Mouse (Mus musculus): ENCODE results near the gene Hps3. TPM values are rescaled to one million over a fixed set of nuclear protein-coding genes. Genes with fewer than 3 reads are reported as not detected.

Gene Hps3
- polyA plus RNA-seq, 1 experiment: 17.4 TPM

DNA sequence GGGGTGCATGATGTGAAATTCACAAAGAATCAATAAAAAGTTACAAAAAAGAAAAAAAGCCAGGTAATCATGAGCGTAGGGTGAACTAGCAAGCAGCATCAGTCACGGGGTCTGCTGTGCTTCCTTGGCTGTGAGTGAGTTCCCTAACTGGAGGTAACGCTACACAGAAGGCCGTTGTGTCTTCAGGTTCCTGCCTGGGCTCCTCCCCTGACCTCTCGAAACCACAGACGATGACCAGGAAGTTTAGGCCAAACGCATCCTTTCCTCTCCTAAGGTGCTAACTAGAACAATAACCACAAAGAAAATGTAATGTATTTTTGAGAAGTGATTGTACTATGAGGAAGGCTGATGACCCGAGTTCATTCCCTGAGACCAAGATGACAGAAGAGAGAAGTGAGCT lies 30.7 kb downstream of the Hps3 start:
- Histone ChIP-seq H3K27ac (ENCODE audit: insufficient read depth, low read length) (no peak overlapping the region), H3K27me3 (ENCODE audit: control insufficient read depth, insufficient read depth, low read length) (no peaks in the 10 kb centered on the region), H3K4me1 (ENCODE audit: control insufficient read depth, insufficient read depth, low read length) (no peaks in the 10 kb centered on the region; the same call in 1 of the 2 replicates), H3K4me3 (replicated peaks; ENCODE audit: insufficient read depth, low read depth, low read length) (no peak overlapping the region)
- no peak for DNase-seq
- 94% methylated on average over 8 of the region's 8 CpGs for WGBS
- TF ChIP-seq POLR2A (IDR thresholded peaks at IDR 0.05; ENCODE audit: borderline replicate concordance, insufficient read depth, low read length): no peak
- no peak for TF ChIP-seq CTCF (IDR thresholded peaks at IDR 0.05; ENCODE audit: borderline replicate concordance, insufficient read depth, low read depth, low read length)

DNA sequence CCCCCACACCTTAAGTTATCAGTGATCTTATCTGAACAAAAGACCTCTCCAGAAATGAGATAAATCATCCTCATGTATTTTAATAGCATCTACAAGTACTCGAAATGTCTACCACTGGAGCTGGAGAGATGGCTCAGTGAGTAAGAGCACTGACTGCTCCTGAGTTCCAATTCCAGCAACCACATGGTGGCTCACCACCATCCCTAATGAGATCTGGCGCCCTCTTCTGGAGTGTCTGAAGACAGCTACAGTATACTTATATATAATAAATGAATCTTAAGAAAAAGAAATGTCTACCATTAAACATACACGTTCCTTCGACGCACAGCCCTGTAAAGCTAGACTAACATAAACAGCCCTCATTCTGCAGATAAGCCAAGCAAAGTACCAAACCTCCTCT lies 32.3 kb downstream of the Hps3 start:
- H3K27ac ChIP-seq (ENCODE audit: insufficient read depth, low read length): no peak overlapping the region
- no peak for DNase-seq
- TF ChIP-seq CTCF (IDR thresholded peaks at IDR 0.05; ENCODE audit: borderline replicate concordance, insufficient read depth, low read depth, low read length) (peak; percentile 10; the same call in 1 of the 2 replicates), POLR2A (IDR thresholded peaks at IDR 0.05; ENCODE audit: borderline replicate concordance, insufficient read depth, low read length) (no peak)
- H3K4me3 ChIP-seq (replicated peaks; ENCODE audit: insufficient read depth, low read depth, low read length): no peak overlapping the region
- no peaks in the 10 kb centered on the region for H3K27me3 ChIP-seq (ENCODE audit: control insufficient read depth, insufficient read depth, low read length)
- H3K4me1 ChIP-seq (ENCODE audit: control insufficient read depth, insufficient read depth, low read length): no peaks in the 10 kb centered on the region; the same call in 1 of the 2 replicates
- 82% methylated on average over 5 of the region's 5 CpGs for WGBS

DNA sequence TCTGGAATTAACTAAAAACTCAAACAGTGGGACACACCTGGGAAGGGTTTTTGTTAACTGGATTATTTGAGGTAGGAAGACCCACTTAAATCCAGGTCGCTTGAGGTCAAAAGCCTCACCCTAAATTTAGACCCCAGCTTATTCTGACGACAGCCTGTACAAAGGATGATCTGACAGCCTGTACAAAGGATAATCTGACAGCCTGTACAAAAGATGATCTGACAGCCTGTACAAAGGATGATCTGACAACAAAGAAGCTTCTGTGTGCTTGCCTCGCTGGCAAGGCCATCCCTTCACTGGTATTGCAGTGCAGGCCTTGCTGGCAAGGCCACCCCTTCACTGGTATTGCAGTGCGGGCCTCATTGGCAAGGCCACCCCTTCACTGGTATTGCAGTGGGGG lies 34.3 kb downstream of the Hps3 start:
- Histone ChIP-seq H3K27ac (ENCODE audit: insufficient read depth, low read length) (no peak overlapping the region), H3K4me1 (ENCODE audit: control insufficient read depth, insufficient read depth, low read length) (no peaks in the 10 kb centered on the region; the same call in 1 of the 2 replicates), H3K4me3 (replicated peaks; ENCODE audit: insufficient read depth, low read depth, low read length) (no peak overlapping the region), H3K27me3 (ENCODE audit: control insufficient read depth, insufficient read depth, low read length) (no peaks in the 10 kb centered on the region)
- TF ChIP-seq CTCF (IDR thresholded peaks at IDR 0.05; ENCODE audit: borderline replicate concordance, insufficient read depth, low read depth, low read length) (no peak), POLR2A (IDR thresholded peaks at IDR 0.05; ENCODE audit: borderline replicate concordance, insufficient read depth, low read length) (no peak)
- WGBS: 57% methylated on average over 4 of the region's 4 CpGs
- no peak for DNase-seq

DNA sequence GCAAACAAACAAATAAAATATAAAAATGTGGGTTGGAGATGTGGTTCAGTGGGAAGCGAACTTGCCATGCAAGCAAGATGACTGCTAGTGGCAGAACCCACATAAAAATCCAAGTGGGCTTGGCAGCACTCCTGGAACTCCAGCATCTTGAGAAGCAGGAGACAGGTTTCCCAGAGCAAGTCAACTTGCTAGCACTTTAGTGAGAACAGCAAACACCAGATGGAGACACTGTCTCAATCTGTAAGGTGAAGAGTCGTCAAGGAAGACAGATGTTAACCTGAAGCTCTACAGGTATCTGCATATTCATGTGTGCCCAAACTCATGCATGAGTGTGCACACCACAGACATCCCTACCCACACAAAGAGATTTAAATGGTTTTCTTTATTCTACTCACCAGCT lies 35.6 kb downstream of the Hps3 start:
- H3K4me3 ChIP-seq (replicated peaks; ENCODE audit: insufficient read depth, low read depth, low read length): no peak overlapping the region
- 85% methylated on average over 2 of the region's 2 CpGs for WGBS
- TF ChIP-seq POLR2A (IDR thresholded peaks at IDR 0.05; ENCODE audit: borderline replicate concordance, insufficient read depth, low read length) (no peak), CTCF (IDR thresholded peaks at IDR 0.05; ENCODE audit: borderline replicate concordance, insufficient read depth, low read depth, low read length) (no peak)
- no peak overlapping the region for H3K27ac ChIP-seq (ENCODE audit: insufficient read depth, low read length)
- DNase-seq: no peak
- H3K27me3 ChIP-seq (ENCODE audit: control insufficient read depth, insufficient read depth, low read length): no peaks in the 10 kb centered on the region
- H3K4me1 ChIP-seq (ENCODE audit: control insufficient read depth, insufficient read depth, low read length): no peaks in the 10 kb centered on the region

DNA sequence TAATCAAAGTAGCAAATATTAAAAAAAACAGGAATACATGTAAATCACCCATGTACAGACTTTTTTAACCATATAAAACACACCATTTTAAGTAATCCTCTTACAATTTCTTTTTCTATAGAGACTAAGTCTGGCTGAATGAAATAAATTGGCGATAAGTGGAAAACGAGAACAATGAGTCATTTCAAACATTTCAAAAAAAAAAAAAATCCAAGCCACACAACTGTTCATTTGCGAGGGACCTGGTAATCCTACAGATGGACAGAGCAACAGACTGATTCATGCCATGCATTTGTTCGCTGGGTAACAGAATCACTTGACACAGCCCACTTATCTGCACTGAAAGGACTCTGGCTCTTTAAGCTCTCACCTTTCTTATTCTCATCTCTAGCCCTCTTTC lies 42.7 kb downstream of the Hps3 start:
- Histone ChIP-seq H3K4me1 (ENCODE audit: control insufficient read depth, insufficient read depth, low read length) (no peaks in the 10 kb centered on the region), H3K27ac (ENCODE audit: insufficient read depth, low read length) (no peak overlapping the region), H3K4me3 (replicated peaks; ENCODE audit: insufficient read depth, low read depth, low read length) (no peak overlapping the region), H3K27me3 (ENCODE audit: control insufficient read depth, insufficient read depth, low read length) (no peaks in the 10 kb centered on the region)
- WGBS: 72% methylated on average over 4 of the region's 4 CpGs
- TF ChIP-seq CTCF (IDR thresholded peaks at IDR 0.05; ENCODE audit: borderline replicate concordance, insufficient read depth, low read depth, low read length) (no peak), POLR2A (IDR thresholded peaks at IDR 0.05; ENCODE audit: borderline replicate concordance, insufficient read depth, low read length) (no peak)
- DNase-seq: no peak

DNA sequence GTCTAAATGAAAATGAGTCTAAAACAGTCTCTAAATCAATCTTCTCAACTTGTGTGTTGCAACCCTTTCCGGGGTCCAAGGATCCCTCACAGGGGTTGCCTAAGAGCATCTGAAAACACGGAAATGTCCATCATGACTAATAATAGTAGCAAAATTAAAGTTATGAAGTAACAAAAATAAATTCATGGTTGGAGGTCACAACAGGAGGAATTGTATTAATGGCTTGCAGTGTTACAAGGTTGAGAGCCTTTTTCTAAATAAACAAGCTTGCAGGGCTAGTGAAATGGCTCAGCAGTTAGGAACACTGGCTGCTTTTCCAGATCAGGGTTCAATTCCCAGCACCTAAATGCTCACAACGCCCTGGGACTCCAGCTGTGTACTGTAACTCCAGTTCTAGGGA lies 45.1 kb downstream of the Hps3 start:
- no peaks in the 10 kb centered on the region for H3K4me1 ChIP-seq (ENCODE audit: control insufficient read depth, insufficient read depth, low read length)
- WGBS: 81% methylated on average over 3 of the region's 3 CpGs

DNA sequence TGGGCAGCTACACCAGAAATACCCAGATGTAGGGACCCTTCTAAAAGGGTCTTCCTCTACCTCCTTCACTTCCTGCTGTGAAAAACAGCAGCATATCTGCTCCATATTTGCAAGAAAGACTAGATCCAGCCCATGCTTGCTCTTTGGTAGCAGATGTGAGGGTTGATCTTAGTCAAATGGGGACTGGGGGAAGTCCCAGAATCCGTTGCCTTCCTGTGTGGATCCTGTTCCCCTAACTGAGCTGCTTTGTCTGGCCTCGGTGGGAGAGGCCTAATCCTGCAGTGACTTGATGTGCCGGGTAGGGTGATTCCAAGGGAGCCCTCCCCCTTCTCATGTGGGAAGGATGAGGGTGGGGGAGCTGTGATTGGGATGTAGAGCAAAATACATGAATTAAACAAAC lies 49.0 kb downstream of the Hps3 start:
- WGBS: 28% methylated on average over 3 of the region's 3 CpGs
- no peak overlapping the region for H3K27ac ChIP-seq (ENCODE audit: insufficient read depth, low read length)
- no peaks in the 10 kb centered on the region for H3K27me3 ChIP-seq (ENCODE audit: control insufficient read depth, insufficient read depth, low read length)
- TF ChIP-seq CTCF (IDR thresholded peaks at IDR 0.05; ENCODE audit: borderline replicate concordance, insufficient read depth, low read depth, low read length) (no peak), POLR2A (IDR thresholded peaks at IDR 0.05; ENCODE audit: borderline replicate concordance, insufficient read depth, low read length) (no peak)
- H3K4me1 ChIP-seq (ENCODE audit: control insufficient read depth, insufficient read depth, low read length): no peaks in the 10 kb centered on the region
- no peak overlapping the region for H3K4me3 ChIP-seq (replicated peaks; ENCODE audit: insufficient read depth, low read depth, low read length)
- no peak for DNase-seq

More for the DNA sequence above, 45.1 kb downstream of the Hps3 start:
- DNase-seq: no peak
- Histone ChIP-seq H3K27ac (ENCODE audit: insufficient read depth, low read length) (no peak overlapping the region), H3K27me3 (ENCODE audit: control insufficient read depth, insufficient read depth, low read length) (no peaks in the 10 kb centered on the region), H3K4me3 (replicated peaks; ENCODE audit: insufficient read depth, low read depth, low read length) (no peak overlapping the region)
- TF ChIP-seq CTCF (IDR thresholded peaks at IDR 0.05; ENCODE audit: borderline replicate concordance, insufficient read depth, low read depth, low read length) (no peak), POLR2A (IDR thresholded peaks at IDR 0.05; ENCODE audit: borderline replicate concordance, insufficient read depth, low read length) (no peak)

DNA sequence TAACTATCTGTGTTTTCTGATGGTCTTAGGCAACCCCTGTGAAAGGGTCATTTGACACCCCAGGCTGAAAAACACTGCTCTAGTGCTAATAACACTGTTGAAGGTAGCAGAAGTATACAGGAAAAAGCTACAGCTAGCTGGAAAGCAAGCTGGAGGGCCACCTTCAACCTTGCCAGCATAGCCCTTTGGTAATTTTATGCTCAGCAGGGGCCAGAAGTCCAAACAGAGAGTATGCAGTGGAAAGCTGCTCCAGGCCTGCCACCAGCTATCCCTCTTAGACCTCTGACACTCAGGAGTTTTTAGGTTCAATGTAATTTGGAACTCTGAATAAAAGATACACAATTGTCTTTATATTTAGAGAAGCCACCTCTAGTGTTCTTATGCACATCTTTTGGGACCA lies 52.3 kb downstream of the Hps3 start:
- TF ChIP-seq POLR2A (IDR thresholded peaks at IDR 0.05; ENCODE audit: borderline replicate concordance, insufficient read depth, low read length) (no peak), CTCF (IDR thresholded peaks at IDR 0.05; ENCODE audit: borderline replicate concordance, insufficient read depth, low read depth, low read length) (no peak)
- no peaks in the 10 kb centered on the region for H3K27me3 ChIP-seq (ENCODE audit: control insufficient read depth, insufficient read depth, low read length)
- H3K4me3 ChIP-seq (replicated peaks; ENCODE audit: insufficient read depth, low read depth, low read length): no peak overlapping the region
- no peaks in the 10 kb centered on the region for H3K4me1 ChIP-seq (ENCODE audit: control insufficient read depth, insufficient read depth, low read length)
- DNase-seq: no peak
- H3K27ac ChIP-seq (ENCODE audit: insufficient read depth, low read length): no peak overlapping the region
